Mouse (Mus musculus): ENCODE measurements around the gene Nup62cl.

DNA sequence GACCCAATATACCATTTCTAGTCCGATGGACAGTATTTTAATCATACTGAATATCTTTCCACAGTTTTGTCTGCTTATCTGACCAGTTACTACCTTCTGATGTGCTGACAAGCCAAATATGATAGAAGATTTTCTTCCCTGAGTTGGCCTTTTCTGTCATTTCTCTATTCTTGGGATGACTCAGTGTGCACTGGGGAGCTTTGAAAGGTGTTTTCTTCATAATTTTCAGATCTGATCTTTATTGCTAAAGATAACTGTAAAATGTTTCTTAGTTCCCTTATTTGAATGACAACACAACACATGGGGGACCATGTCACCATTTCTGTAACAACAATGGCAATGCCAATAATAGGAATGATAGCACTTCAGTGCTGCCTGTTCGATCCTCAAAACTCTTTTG is 20.0 kb upstream of the Nup62cl start:
- TF ChIP-seq CTCF (IDR thresholded peaks at IDR 0.05) (no peak), EP300 (IDR thresholded peaks at IDR 0.05) (no peak)

Measured in lung, postnatal 0 days (tissue).